Mouse (Mus musculus): Measurements from ENCODE around the gene 1700012B07Rik. TPM values are rescaled to one million over a fixed set of nuclear protein-coding genes. Genes with fewer than 3 reads are reported as not detected.

Gene 1700012B07Rik
- polyA plus RNA-seq, 1 experiment from 2014 or later: not detected

DNA sequence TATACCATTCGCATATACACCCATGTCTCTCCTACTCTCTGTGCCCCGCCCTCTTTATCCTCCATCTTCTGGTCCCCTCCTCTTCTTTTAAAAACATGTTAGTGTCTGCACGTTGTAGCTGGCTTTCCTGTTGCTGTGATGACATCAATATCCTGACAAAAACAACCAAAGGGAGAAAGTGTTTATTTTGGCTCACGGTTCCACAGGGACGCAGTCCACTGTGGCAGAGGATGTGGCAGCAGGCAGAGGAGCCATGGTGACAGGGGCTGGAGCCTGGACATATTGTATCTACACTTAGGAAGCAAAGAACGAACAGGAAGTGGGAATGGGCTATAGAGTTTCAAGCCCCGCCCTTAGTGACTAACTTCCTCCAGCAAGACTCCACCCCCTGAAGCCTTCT, 36.1 kb upstream of the 1700012B07Rik start:
- Histone ChIP-seq H3K4me1 (peaks cover 8% of the 10 kb centered on the region), H3K36me3 (no peaks in the 10 kb centered on the region), H3K4me3 (no peak overlapping the region), H3K9me3 (no peaks in the 10 kb centered on the region), H3K9ac (no peak overlapping the region), H3K27me3 (no peaks in the 10 kb centered on the region), H3K4me2 (replicated peaks) (no peak overlapping the region), H3K27ac (no peak overlapping the region)
- no peak for ATAC-seq (ENCODE audit: low FRiP score, low read depth)
- 85% methylated on average over 7 of the region's 7 CpGs for WGBS

GRCm38 (mm10) chr11:109863194-109863746, 35.4 kb upstream of the 1700012B07Rik start:
- ATAC-seq (ENCODE audit: low FRiP score, low read depth): no peak
- Histone ChIP-seq H3K4me3 (no peak overlapping the region), H3K4me1 (peaks cover 8% of the 10 kb centered on the region), H3K4me2 (replicated peaks) (no peak overlapping the region), H3K27ac (no peak overlapping the region), H3K36me3 (no peaks in the 10 kb centered on the region), H3K27me3 (no peaks in the 10 kb centered on the region), H3K9me3 (no peaks in the 10 kb centered on the region), H3K9ac (no peak overlapping the region)
- 66% methylated on average over 9 of the region's 9 CpGs for WGBS

DNA sequence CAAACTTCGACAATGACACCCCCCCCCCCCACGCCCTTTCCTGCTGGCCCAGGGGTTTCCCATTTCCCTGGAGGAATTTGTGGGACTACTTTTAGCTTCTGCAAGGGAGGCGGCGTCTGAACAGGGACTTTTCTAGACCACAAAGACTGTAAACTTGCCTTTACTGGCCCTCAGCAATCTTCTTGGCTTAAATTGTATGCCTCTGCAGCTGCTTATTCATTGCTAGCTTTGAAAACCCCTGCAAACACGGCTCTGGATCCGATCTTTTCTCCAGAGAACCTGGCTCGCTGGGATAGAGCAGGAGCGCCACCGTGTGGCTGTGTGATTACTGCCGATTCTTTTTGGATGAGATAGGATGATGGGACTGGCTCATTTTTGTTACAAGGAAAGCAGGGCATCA, 32.7 kb upstream of the 1700012B07Rik start:
- no peaks in the 10 kb centered on the region for H3K36me3 ChIP-seq
- peaks cover 8% of the 10 kb centered on the region for H3K4me1 ChIP-seq
- H3K9ac ChIP-seq: 0 out of 2 replicates have a peak overlapping the region, but pooled peaks have one; percentile 25

GRCm38 (mm10) chr11:109859939-109860469, 32.2 kb upstream of the 1700012B07Rik start:
- H3K27ac ChIP-seq: peak overlapping the region; percentile 58; the same call in 1 of the 2 replicates
- H3K4me3 ChIP-seq: peak overlapping the region; percentile 23
- peak overlapping the region; percentile 59 for H3K4me2 ChIP-seq (replicated peaks)
- 47% methylated on average over 14 of the region's 14 CpGs for WGBS
- H3K9me3 ChIP-seq: no peaks in the 10 kb centered on the region
- peaks cover 8% of the 10 kb centered on the region for H3K4me1 ChIP-seq
- H3K27me3 ChIP-seq: no peaks in the 10 kb centered on the region
- peak overlapping the region; percentile 25; the same call in 1 of the 2 replicates for H3K9ac ChIP-seq
- ATAC-seq (ENCODE audit: low FRiP score, low read depth): peak; percentile 72
- no peaks in the 10 kb centered on the region for H3K36me3 ChIP-seq

More for the DNA sequence above, 32.7 kb upstream of the 1700012B07Rik start:
- no peaks in the 10 kb centered on the region for H3K27me3 ChIP-seq
- peak; percentile 72 for ATAC-seq (ENCODE audit: low FRiP score, low read depth)
- peak overlapping the region; percentile 58; the same call in 1 of the 2 replicates for H3K27ac ChIP-seq
- peak overlapping the region; percentile 59 for H3K4me2 ChIP-seq (replicated peaks)
- H3K9me3 ChIP-seq: no peaks in the 10 kb centered on the region
- 2% methylated on average over 10 of the region's 10 CpGs for WGBS
- H3K4me3 ChIP-seq: peak overlapping the region; percentile 23

DNA sequence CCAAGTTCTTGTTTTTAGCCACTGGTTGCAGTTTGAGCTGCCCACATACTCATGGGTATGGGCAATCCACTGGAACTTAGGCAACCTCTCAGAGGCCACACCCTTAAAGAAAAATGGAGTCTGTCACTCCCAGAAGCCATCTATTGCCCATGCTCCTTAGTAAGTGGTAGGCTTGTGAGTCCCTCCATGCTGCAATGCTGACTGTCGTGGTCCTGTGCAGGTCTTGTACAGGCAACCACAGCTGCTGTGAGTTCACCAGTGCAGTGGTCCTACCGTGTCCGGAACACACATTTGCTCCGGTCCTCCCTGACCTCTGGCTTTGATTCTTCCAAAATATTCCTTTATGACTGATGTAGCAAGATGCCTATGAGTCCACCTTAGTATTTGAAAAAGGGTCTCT, 31.6 kb upstream of the 1700012B07Rik start:
- Histone ChIP-seq H3K9ac (no peak overlapping the region), H3K9me3 (no peaks in the 10 kb centered on the region), H3K27ac (no peak overlapping the region), H3K36me3 (no peaks in the 10 kb centered on the region), H3K27me3 (no peaks in the 10 kb centered on the region), H3K4me3 (no peak overlapping the region), H3K4me1 (peaks cover 8% of the 10 kb centered on the region), H3K4me2 (replicated peaks) (no peak overlapping the region)
- WGBS: 91% methylated on average over 4 of the region's 4 CpGs
- no peak for ATAC-seq (ENCODE audit: low FRiP score, low read depth)

GRCm38 (mm10) chr11:109857086-109857485, 29.2 kb upstream of the 1700012B07Rik start:
- ATAC-seq (ENCODE audit: low FRiP score, low read depth): no peak
- Histone ChIP-seq H3K9ac (no peak overlapping the region), H3K27me3 (no peaks in the 10 kb centered on the region), H3K4me3 (no peak overlapping the region), H3K36me3 (no peaks in the 10 kb centered on the region), H3K4me2 (replicated peaks) (no peak overlapping the region), H3K27ac (no peak overlapping the region), H3K9me3 (no peaks in the 10 kb centered on the region), H3K4me1 (peaks cover 28% of the 10 kb centered on the region)
- 75% methylated on average over 10 of the region's 10 CpGs for WGBS

DNA sequence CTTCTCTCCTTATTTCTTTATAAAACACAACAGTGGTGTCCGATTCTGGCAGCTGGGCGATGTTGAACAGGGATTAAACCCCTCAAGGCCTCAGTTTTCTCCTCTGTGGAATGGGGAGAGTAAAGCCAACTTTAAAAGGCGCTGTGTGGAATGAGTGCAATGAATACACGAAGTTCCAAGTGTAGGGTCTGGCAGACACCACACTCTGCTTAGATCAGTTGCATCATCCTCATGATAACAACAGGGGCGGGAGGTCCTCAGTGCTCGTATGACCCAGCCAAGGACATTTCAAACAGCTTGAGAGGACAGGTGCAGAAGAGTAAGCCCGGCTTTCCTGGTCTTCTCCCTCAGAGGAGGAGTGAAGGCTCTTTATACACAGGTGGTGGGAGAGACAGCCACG, 26.2 kb upstream of the 1700012B07Rik start:
- no peaks in the 10 kb centered on the region for H3K27me3 ChIP-seq
- H3K4me1 ChIP-seq: peaks cover 22% of the 10 kb centered on the region
- H3K4me2 ChIP-seq (replicated peaks): no peak overlapping the region
- no peaks in the 10 kb centered on the region for H3K36me3 ChIP-seq
- H3K27ac ChIP-seq: no peak overlapping the region
- H3K9ac ChIP-seq: no peak overlapping the region
- no peaks in the 10 kb centered on the region for H3K9me3 ChIP-seq
- H3K4me3 ChIP-seq: no peak overlapping the region
- no peak for ATAC-seq (ENCODE audit: low FRiP score, low read depth)
- WGBS: 85% methylated on average over 8 of the region's 8 CpGs

GRCm38 (mm10) chr11:109853228-109853966, 25.6 kb upstream of the 1700012B07Rik start:
- ATAC-seq (ENCODE audit: low FRiP score, low read depth): 0 out of 2 replicates have a peak, but pooled peaks have one; percentile 64
- WGBS: 61% methylated on average over 17 of the region's 17 CpGs

DNA sequence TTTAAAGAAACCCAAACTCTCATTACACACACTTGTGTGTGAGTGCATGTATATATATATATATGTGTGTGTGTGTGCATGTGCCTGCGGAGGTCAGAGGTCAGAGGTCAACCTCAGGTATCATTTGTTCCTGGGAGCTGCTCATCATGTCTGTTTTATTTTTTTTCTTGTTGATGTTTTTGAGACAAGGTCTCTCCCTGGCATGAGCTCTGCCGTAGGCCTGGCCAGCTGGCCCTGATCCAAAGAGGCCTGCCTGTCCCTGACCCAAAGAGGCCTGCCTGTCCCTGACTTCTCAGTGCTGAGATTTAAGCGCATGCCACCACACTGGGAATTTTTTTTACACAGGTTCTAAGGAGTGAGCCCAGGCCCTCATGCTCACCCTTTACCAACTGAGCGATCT, 24.1 kb upstream of the 1700012B07Rik start:
- no peak overlapping the region for H3K9ac ChIP-seq
- WGBS: 75% methylated on average over 4 of the region's 4 CpGs
- no peak overlapping the region for H3K4me3 ChIP-seq
- no peaks in the 10 kb centered on the region for H3K27me3 ChIP-seq
- 0 out of 2 replicates have a peak overlapping the region, but pooled peaks have one; percentile 28 for H3K27ac ChIP-seq
- no peaks in the 10 kb centered on the region for H3K9me3 ChIP-seq
- H3K4me2 ChIP-seq (replicated peaks): no peak overlapping the region
- peaks cover 22% of the 10 kb centered on the region for H3K4me1 ChIP-seq
- ATAC-seq (ENCODE audit: low FRiP score, low read depth): no peak
- H3K36me3 ChIP-seq: no peaks in the 10 kb centered on the region

More at GRCm38 (mm10) chr11:109853228-109853966, 25.6 kb upstream of the 1700012B07Rik start:
- no peak overlapping the region for H3K9ac ChIP-seq
- no peaks in the 10 kb centered on the region for H3K9me3 ChIP-seq
- 0 out of 2 replicates have a peak overlapping the region, but pooled peaks have one; percentile 4 for H3K4me2 ChIP-seq (replicated peaks)
- H3K4me1 ChIP-seq: peaks cover 22% of the 10 kb centered on the region
- no peaks in the 10 kb centered on the region for H3K27me3 ChIP-seq
- H3K36me3 ChIP-seq: no peaks in the 10 kb centered on the region
- H3K27ac ChIP-seq: no peak overlapping the region
- H3K4me3 ChIP-seq: no peak overlapping the region

- no peak overlapping the region for H3K9ac ChIP-seq
- no peak overlapping the region for H3K4me3 ChIP-seq
- no peaks in the 10 kb centered on the region for H3K9me3 ChIP-seq
- 0 out of 2 replicates have a peak, but pooled peaks cover 5% of the 10 kb centered on the region for H3K4me1 ChIP-seq
- no peaks in the 10 kb centered on the region for H3K36me3 ChIP-seq
- H3K27ac ChIP-seq: no peak overlapping the region
- no peak overlapping the region for H3K4me2 ChIP-seq (replicated peaks)
- no peak for ATAC-seq (ENCODE audit: low FRiP score, low read depth)
- 73% methylated on average over 7 of the region's 7 CpGs for WGBS
- H3K27me3 ChIP-seq: no peaks in the 10 kb centered on the region
Measured at GRCm38 (mm10) chr11:109846343-109846742, 18.5 kb upstream of the 1700012B07Rik start.

GRCm38 (mm10) chr11:109845601-109846000, 17.8 kb upstream of the 1700012B07Rik start:
- H3K9me3 ChIP-seq: no peaks in the 10 kb centered on the region
- ATAC-seq (ENCODE audit: low FRiP score, low read depth): no peak
- WGBS: 36% methylated on average over 4 of the region's 4 CpGs
- H3K36me3 ChIP-seq: no peaks in the 10 kb centered on the region
- H3K27me3 ChIP-seq: no peaks in the 10 kb centered on the region
- 0 out of 2 replicates have a peak, but pooled peaks cover 5% of the 10 kb centered on the region for H3K4me1 ChIP-seq
- H3K4me3 ChIP-seq: no peak overlapping the region
- H3K4me2 ChIP-seq (replicated peaks): no peak overlapping the region
- no peak overlapping the region for H3K9ac ChIP-seq
- no peak overlapping the region for H3K27ac ChIP-seq

DNA sequence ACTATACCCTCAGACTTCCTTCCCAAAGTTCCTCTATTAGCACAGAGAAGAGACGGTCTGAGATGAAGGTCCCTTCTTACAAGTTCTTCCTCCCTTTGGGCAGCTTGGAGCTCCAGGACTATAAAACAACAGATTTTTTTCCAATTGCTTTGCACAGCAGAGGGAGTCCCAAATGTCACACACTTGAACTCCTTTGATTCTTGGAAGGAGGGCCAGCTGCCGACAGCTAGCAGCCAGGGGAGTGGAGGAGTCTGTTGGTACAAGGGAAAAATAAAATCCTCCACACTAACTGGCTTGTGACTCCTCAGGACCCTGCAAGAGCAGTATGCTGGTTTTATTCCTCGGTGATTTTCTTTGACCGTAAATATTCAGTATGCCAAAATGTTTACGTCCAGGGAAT, 16.6 kb upstream of the 1700012B07Rik start:
- no peak overlapping the region for H3K4me3 ChIP-seq
- no peak for ATAC-seq (ENCODE audit: low FRiP score, low read depth)
- H3K27ac ChIP-seq: no peak overlapping the region
- no peaks in the 10 kb centered on the region for H3K9me3 ChIP-seq
- 0 out of 2 replicates have a peak, but pooled peaks cover 5% of the 10 kb centered on the region for H3K4me1 ChIP-seq
- WGBS: 49% methylated on average over 5 of the region's 5 CpGs
- H3K36me3 ChIP-seq: no peaks in the 10 kb centered on the region
- no peak overlapping the region for H3K4me2 ChIP-seq (replicated peaks)
- H3K9ac ChIP-seq: no peak overlapping the region
- no peaks in the 10 kb centered on the region for H3K27me3 ChIP-seq
